ENCODE assay signal across 8 mouse cellular contexts in the genomic region with DNA sequence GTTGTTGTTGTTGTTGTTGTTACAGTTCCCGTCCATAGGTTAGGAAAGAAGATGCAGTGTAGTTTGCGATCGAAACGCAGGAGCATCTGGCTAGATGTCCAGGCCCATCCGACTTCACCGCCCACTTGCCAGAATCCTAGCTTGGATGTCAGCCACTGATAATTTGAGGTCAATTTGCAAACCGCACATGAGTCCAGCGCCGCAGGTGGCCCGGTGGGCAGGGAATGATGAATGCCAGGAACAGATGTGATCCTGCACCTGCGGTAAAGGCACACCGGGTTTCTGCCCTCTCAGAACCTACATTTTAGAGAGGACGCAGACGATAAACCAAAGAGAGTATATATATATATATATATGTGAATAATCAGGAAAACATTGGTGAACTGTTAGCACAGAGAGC. TPM values are rescaled to one million over a fixed set of nuclear protein-coding genes. Genes with fewer than 3 reads are reported as not detected.
DNase-seq lines count a peak whose midpoint lies in the region; ATAC-seq and TF ChIP-seq lines count a peak whose summit lies in the region.

No protein-coding gene starts in this region.

- H3K27ac ChIP-seq in lung, embryonic 14.5 days (ENCODE audit: low read depth): no peak overlapping the region
- peak overlapping the region; percentile 79 for H3K27ac ChIP-seq in intestine, postnatal 0 days (ENCODE audit: low read depth, low read length)
- no peak overlapping the region for H3K27ac ChIP-seq in neural tube, embryonic 15.5 days (replicated peaks)

- H3K4me2 ChIP-seq in lung, embryonic 14.5 days: peak overlapping the region; percentile 96
- peak overlapping the region; percentile 98 for H3K4me2 ChIP-seq in intestine, postnatal 0 days (replicated peaks; ENCODE audit: low read depth)
- peak overlapping the region; percentile 96 for H3K4me2 ChIP-seq in neural tube, embryonic 15.5 days

- H3K4me3 ChIP-seq in lung, embryonic 14.5 days (ENCODE audit: low read depth, low read length): peak overlapping the region; percentile 64; the same call in 1 of the 2 replicates
- no peak overlapping the region for H3K4me3 ChIP-seq in intestine, postnatal 0 days (ENCODE audit: low read depth, low read length)
- H3K4me3 ChIP-seq in neural tube, embryonic 15.5 days (replicated peaks): peak overlapping the region; percentile 69

- H3K9ac ChIP-seq in lung, embryonic 14.5 days: no peak overlapping the region
- no peak overlapping the region for H3K9ac ChIP-seq in intestine, postnatal 0 days (ENCODE audit: low read depth, low read length)
- no peak overlapping the region for H3K9ac ChIP-seq in neural tube, embryonic 15.5 days (replicated peaks)

- DNase-seq in lung, embryonic 14.5 days: no peak
- no peak for DNase-seq in lung, postnatal 14 days
- DNase-seq in cerebellum, postnatal 25 days: peak; percentile 19 to 47
- DNase-seq in layer of hippocampus, adult 9-10 months (ENCODE audit: low spot score): no peak
- no peak for DNase-seq in kidney, postnatal 14 days
- DNase-seq in adrenal gland, postnatal 14 days: no peak

- ATAC-seq in lung, embryonic 14.5 days (ENCODE audit: insufficient read depth): no peak
- ATAC-seq in intestine, postnatal 0 days: no peak
- no peak for ATAC-seq in neural tube, embryonic 15.5 days (ENCODE audit: low FRiP score)

- no peak for TF ChIP-seq CTCF in lung, embryonic 14.5 days (IDR thresholded peaks at IDR 0.05; ENCODE audit: low read depth)
- TF ChIP-seq CTCF in intestine, postnatal 0 days (IDR thresholded peaks at IDR 0.05; ENCODE audit: low read depth): no peak

- peaks cover 6% of the 10 kb centered on the region; the same call in 1 of the 2 replicates for H3K27me3 ChIP-seq in lung, embryonic 14.5 days (ENCODE audit: insufficient read depth, low read length)
- H3K27me3 ChIP-seq in intestine, postnatal 0 days (replicated peaks; ENCODE audit: control insufficient read depth, insufficient read depth, low read length): no peaks in the 10 kb centered on the region
- 0 out of 2 replicates have a peak, but pooled peaks cover 2% of the 10 kb centered on the region for H3K27me3 ChIP-seq in neural tube, embryonic 15.5 days (replicated peaks)

- 63% methylated on average over 14 of the region's 14 CpGs for WGBS in lung, embryonic 14.5 days
- 72% methylated on average over 14 of the region's 14 CpGs for WGBS in intestine, postnatal 0 days
- 58% methylated on average over 14 of the region's 14 CpGs for WGBS in neural tube, embryonic 15.5 days

- no peaks in the 10 kb centered on the region for H3K36me3 ChIP-seq in lung, embryonic 14.5 days (ENCODE audit: insufficient read depth)
- H3K36me3 ChIP-seq in intestine, postnatal 0 days (ENCODE audit: control insufficient read depth, insufficient read depth): no peaks in the 10 kb centered on the region
- no peaks in the 10 kb centered on the region for H3K36me3 ChIP-seq in neural tube, embryonic 15.5 days

- no peaks in the 10 kb centered on the region; the same call in 1 of the 2 replicates for H3K4me1 ChIP-seq in lung, embryonic 14.5 days (ENCODE audit: insufficient read depth)
- H3K4me1 ChIP-seq in intestine, postnatal 0 days (replicated peaks; ENCODE audit: control insufficient read depth, insufficient read depth, low read length): peaks cover 11% of the 10 kb centered on the region; the same call in 1 of the 2 replicates
- peaks cover 20% of the 10 kb centered on the region for H3K4me1 ChIP-seq in neural tube, embryonic 15.5 days

- no peaks in the 10 kb centered on the region for H3K9me3 ChIP-seq in lung, embryonic 14.5 days (ENCODE audit: low read depth, low read length)
- no peaks in the 10 kb centered on the region for H3K9me3 ChIP-seq in intestine, postnatal 0 days (ENCODE audit: control insufficient read depth)
- no peaks in the 10 kb centered on the region for H3K9me3 ChIP-seq in neural tube, embryonic 15.5 days (replicated peaks)

RNA-seq across cellular contexts. Expression of gene Osbpl3, which starts 0.7 kb away (rescaled TPM):
- polyA plus RNA-seq in lung, embryonic 14.5 days (2014; fragmentation: Nextera tagmentation; extraction: Ambion mirVana): 4.1 and 5.7 TPM in 2 replicates
- 12.5 and 13.6 TPM in 2 replicates for polyA plus RNA-seq in intestine, postnatal 0 days (2015; fragmentation: Nextera tagmentation; extraction: Ambion mirVana)
- polyA plus RNA-seq in neural tube, embryonic 15.5 days (2015; fragmentation: Nextera tagmentation; extraction: Ambion mirVana): 6.2 and 6.8 TPM in 2 replicates
- total RNA-seq in adrenal gland, postnatal 14 days (2021): 35.9 and 37.4 TPM in 2 replicates

Comparison
In these comparisons a context has a peak if more than half of its experiments do, and no peak if none do; other contexts are left out.
1. DNase-seq: peak in cerebellum, postnatal 25 days (2 of 2); none in lung, embryonic 14.5 days (single experiment), lung, postnatal 14 days (single experiment), layer of hippocampus, adult 9-10 months (single experiment), kidney, postnatal 14 days (single experiment) and adrenal gland, postnatal 14 days (single experiment).
2. Peak in every context shown above with its lines, with median percentiles within 50 percentile points of each other: H3K4me2 ChIP-seq.